Mouse (Mus musculus) embryonic stem cell, embryonic (primary cell): ENCODE results near the gene Rab7.
"Not testable (repeated sequence)": the region's sequence is repeated elsewhere in the genome, so short reads cannot be mapped to it uniquely, and the experiment has no call there.

Experiments used
- CTCF ChIA-PET, 4 experiments: fragments of 300-600 bp in 2 of 4; fragments of 350-600 bp in 2 of 4; sonication (Branson Sonifier 250); formaldehyde crosslinking; loops; one replicate each; lab custom pipeline; 2022; ENCODE audit warnings: inconsistent platforms in 2 of 4; lab: Charles Lee
- POLR2A ChIA-PET, 4 experiments: fragments of 300-600 bp in 2 of 4; fragments of 350-600 bp in 2 of 4; sonication (Branson Sonifier 250); formaldehyde crosslinking; loops; one replicate each; lab custom pipeline; 2022; ENCODE audit warnings: antibody characterized with exemption in 4 of 4, inconsistent platforms in 1 of 4; lab: Charles Lee

The Rab7 gene

DNA sequence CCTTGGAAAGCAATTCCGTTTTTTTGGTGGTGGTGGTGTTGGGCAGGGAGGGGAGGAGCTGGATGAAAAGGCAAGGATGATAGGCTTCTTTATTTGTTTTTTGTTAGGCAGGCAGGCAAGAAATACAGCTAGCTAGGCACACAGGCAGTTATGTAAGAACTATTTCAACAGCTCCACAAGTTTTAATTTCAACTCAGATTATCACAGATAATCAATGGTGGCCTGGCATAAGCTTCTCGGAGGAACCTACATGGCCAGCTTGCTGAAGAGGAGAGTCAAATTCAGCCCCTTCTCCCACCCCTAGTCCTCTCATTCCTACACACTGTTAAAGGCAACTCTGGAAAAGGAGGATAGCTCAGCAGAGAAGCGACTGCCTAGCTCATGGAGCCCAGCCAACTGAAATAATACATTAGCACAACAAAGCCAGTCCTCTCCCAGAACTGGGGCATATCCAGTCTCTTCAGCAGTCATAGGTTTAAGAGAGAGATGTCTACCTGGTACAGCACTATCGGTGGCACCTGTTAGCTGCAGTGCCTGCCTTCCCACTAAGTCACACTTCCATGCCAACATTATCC is 7.5 kb downstream of the Rab7 start:
- ChIA-PET CTCF (interaction anchor here (0.5 to 1.9 kb wide), 5 partner anchors 15 to 206 kb away, joined by 3 to 6 read pairs (median 4); no protein-coding TSS in a partner anchor), POLR2A (interaction anchor here (0.6 to 8.1 kb wide), 37 partner anchors 8 to 199 kb away, joined by 3 to 96 read pairs (median 4); partner anchors contain the start of genes Rpn1 (in 2 of the 4), Hmces (in 1 of the 4) and Isy1 (in 1 of the 4))

DNA sequence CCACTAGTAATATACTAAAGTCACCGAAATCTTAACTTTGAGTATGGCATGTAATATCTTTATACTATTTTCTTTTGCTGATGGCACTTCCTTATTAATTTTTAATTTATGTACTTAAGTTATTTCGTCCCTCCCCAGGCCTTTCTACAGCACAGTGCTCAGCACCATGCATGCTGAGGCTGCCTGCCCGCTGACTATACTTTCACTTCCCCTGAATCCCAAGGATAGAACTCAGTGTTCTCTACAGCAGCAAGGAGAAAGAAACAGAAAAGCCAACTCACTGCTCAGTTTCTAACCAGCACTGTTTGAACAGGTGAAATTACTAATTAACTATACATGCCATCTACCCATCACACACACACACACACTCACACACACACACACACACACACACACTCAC is 11.6 kb downstream of the Rab7 start:
- ChIA-PET POLR2A (interaction anchor here in 2 of 4 experiments (1.4 to 9.4 kb wide), 3 partner anchors 10 to 51 kb away, joined by 3 to 82 read pairs (median 22); partner anchors contain the start of genes Rab7 (in 2 of the 2) and Rpn1 (in 1 of the 2)), CTCF (no interaction called here)

DNA sequence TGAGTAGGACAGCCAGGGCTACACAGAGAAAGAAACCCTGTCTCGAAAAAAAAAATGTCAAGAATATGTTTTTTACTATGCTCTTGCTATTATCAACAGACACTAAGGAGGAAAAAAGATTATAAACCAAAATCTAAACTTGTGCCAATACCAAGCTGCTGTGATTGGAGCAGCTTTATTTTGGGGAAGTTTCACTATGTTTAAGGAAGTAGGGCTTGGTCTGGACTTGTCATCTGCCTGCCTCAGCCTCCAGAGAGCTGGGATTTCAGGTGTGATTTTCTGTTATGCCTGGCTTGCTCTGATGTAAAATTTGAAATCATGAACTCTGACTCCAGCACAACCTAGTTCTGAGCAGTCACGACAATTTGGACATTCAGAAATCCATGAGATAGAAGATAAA is 14.6 kb downstream of the Rab7 start:
- POLR2A ChIA-PET, result interaction anchor here in 3 of 4 experiments (0.6 to 9.4 kb wide), 15 partner anchors 9 to 284 kb away, joined by 3 to 88 read pairs (median 6); partner anchors contain the start of genes Rab7 (in 3 of the 3) and Rpn1 (in 1 of the 3)
- CTCF ChIA-PET, result interaction anchor here in 2 of 4 experiments (1.0 to 1.3 kb wide), 2 partner anchors 8 to 9 kb away, joined by 3 to 4 read pairs; no protein-coding TSS in a partner anchor

DNA sequence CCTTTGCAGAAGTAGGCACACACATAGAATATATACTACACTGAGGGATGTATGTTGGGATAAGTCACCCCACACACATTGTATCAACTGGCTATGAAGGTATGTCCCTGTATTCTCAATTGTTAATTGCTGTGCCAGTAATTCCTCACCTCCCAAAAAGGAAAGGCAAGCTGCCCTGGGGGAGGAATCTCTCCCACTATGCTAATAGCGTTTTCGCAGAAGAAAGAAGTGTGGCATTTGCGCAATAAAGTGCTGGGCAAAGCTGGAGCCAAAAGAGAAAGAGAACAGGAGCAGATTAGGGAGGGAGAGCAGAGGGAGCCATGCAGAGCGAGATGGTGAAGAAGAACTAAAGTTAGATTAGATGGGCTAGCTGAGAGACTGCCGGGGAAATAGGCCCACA is 17.7 kb downstream of the Rab7 start:
- ChIA-PET POLR2A (interaction anchor here in 3 of 4 experiments (0.6 to 9.4 kb wide), 27 partner anchors 8 to 145 kb away, joined by 3 to 88 read pairs (median 4); partner anchors contain the start of genes Rab7 (in 3 of the 3), Rpn1 (in 2 of the 3) and Hmces (in 1 of the 3)), CTCF (interaction anchor here in 2 of 4 experiments (0.6 to 1.3 kb wide), 2 partner anchors 29 kb away, joined by 3 to 5 read pairs; no protein-coding TSS in a partner anchor)

GRCm38 (mm10) chr6:88023316-88023890 is 21.7 kb downstream of the Rab7 start:
- ChIA-PET POLR2A (interaction anchor here in 3 of 4 experiments (0.9 to 4.2 kb wide), 11 partner anchors 8 to 25 kb away, joined by 3 to 30 read pairs (median 6); partner anchors contain the start of gene Rab7 (in 3 of the 3)), CTCF (interaction anchor here in 1 of 4 experiments (1.4 kb wide), 1 partner anchor 12 kb away, joined by 4 read pairs; no protein-coding TSS in a partner anchor)

GRCm38 (mm10) chr6:88019154-88019553 is 25.9 kb downstream of the Rab7 start:
- CTCF ChIA-PET, result no interaction called here
- POLR2A ChIA-PET, result interaction anchor here in 3 of 4 experiments (0.8 to 3.4 kb wide), 15 partner anchors 9 to 106 kb away, joined by 3 to 17 read pairs (median 3); partner anchors contain the start of gene Rab7 (in 2 of the 3)

- ChIA-PET CTCF (no interaction called here), POLR2A (interaction anchor here in 2 of 4 experiments (0.9 to 5.0 kb wide), 7 partner anchors 11 to 36 kb away, joined by 3 to 39 read pairs (median 4); partner anchors contain the start of gene Rab7 (in 1 of the 2))
Measured at GRCm38 (mm10) chr6:88017821-88018220, 27.2 kb downstream of the Rab7 start.

GRCm38 (mm10) chr6:88015797-88016196 is 29.3 kb downstream of the Rab7 start:
- POLR2A ChIA-PET, result interaction anchor here (0.5 to 5.0 kb wide), 21 partner anchors 9 to 102 kb away, joined by 3 to 39 read pairs (median 5); partner anchors contain the start of genes H1fx (in 1 of the 4), Hmces (in 1 of the 4) and Rab7 (in 1 of the 4)
- CTCF ChIA-PET, result no interaction called here

GRCm38 (mm10) chr6:88013456-88013855 is 31.6 kb downstream of the Rab7 start:
- ChIA-PET POLR2A (interaction anchor here (0.5 to 5.0 kb wide), 21 partner anchors 9 to 173 kb away, joined by 3 to 39 read pairs (median 5); partner anchors contain the start of genes Rab7 (in 3 of the 4), H1fx (in 1 of the 4) and Rpn1 (in 1 of the 4)), CTCF (interaction anchor here in 3 of 4 experiments (0.8 to 1.2 kb wide), 3 partner anchors 15 to 16 kb away, joined by 3 to 4 read pairs (median 3); no protein-coding TSS in a partner anchor)

GRCm38 (mm10) chr6:88012601-88013000 is 32.5 kb downstream of the Rab7 start:
- POLR2A ChIA-PET, result interaction anchor here in 2 of 4 experiments (0.6 to 2.1 kb wide), 5 partner anchors 9 to 230 kb away, joined by 4 to 16 read pairs (median 5); no protein-coding TSS in a partner anchor
- CTCF ChIA-PET, result no interaction called here

- ChIA-PET POLR2A (interaction anchor here (0.6 to 2.1 kb wide), 14 partner anchors 11 to 266 kb away, joined by 3 to 16 read pairs (median 4); partner anchors contain the start of genes H1fx (in 1 of the 4), Rab7 (in 1 of the 4) and Rpn1 (in 1 of the 4)), CTCF (interaction anchor here in 3 of 4 experiments (0.6 to 1.2 kb wide), 6 partner anchors 12 to 790 kb away, joined by 3 to 8 read pairs (median 4); no protein-coding TSS in a partner anchor)
Measured at GRCm38 (mm10) chr6:88011106-88011505, 34.0 kb downstream of the Rab7 start.

DNA sequence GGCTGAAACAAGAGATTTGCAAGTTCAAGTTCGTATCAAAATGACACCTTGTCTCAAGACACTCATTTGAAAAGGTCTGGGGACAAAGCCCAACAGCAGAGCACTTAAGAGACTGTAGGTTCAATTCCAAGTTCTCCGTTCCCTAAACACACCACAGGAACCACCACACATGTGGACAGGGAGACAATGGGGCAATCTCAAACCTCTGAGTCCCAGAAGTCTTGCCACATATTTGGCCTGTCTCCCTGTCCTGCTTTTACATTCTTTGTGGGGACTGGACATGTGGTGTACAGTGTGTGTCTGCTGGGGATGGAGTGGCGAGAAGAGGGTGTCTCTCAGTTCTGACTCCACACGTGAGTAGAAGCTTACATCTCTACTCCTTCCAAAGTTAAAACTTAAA is 35.9 kb downstream of the Rab7 start:
- ChIA-PET POLR2A (no interaction called here), CTCF (no interaction called here)

DNA sequence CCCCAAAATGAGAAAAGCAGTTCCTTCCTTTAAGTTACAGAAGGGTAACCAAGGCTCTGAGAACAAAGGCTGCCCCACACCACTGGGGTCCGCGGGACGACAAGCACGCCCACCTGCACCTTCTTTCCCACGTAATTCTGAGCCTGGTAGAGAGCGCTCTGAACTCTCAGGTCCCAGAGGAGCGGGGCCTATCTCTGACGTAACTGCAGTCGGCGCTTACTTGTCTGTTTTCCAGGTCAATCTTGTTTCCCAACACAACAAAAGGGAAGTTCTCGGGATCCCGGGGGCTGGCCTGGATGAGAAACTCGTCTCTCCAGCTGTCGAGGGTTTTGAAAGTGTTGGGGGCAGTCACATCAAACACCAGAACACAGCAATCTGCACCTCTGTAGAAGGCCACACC is 40.3 kb downstream of the Rab7 start:
- CTCF ChIA-PET, result not testable (repeated sequence)
- POLR2A ChIA-PET, result interaction anchor here in 3 of 4 experiments (1.2 to 3.3 kb wide), 5 partner anchors 23 to 34 kb away, joined by 3 to 11 read pairs (median 4); partner anchors contain the start of gene H1fx (in 1 of the 3)

DNA sequence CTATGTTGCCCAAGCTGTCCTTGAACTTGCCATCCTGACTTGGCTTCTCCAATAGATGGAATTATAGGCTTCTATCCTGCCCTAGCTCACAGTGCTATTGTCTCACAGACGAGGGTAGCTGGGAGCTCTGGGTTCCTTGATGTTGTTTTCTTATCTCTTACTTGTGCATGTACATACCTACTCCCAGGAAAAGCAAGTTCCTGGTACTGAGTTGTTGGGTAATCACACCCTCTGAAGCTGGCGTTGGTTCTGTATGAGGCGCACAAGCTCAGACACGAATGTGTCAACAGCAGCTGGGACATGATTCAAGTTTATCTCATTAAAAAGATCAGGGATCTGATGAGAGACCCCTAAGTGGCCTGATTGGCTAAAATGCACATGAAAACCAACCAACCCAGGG is 41.6 kb downstream of the Rab7 start:
- ChIA-PET POLR2A (interaction anchor here (0.6 to 1.8 kb wide), 10 partner anchors 9 to 1304 kb away, joined by 3 to 8 read pairs (median 4); no protein-coding TSS in a partner anchor), CTCF (interaction anchor here in 1 of 4 experiments (0.6 kb wide), 1 partner anchor 483 kb away, joined by 3 read pairs; no protein-coding TSS in a partner anchor)

DNA sequence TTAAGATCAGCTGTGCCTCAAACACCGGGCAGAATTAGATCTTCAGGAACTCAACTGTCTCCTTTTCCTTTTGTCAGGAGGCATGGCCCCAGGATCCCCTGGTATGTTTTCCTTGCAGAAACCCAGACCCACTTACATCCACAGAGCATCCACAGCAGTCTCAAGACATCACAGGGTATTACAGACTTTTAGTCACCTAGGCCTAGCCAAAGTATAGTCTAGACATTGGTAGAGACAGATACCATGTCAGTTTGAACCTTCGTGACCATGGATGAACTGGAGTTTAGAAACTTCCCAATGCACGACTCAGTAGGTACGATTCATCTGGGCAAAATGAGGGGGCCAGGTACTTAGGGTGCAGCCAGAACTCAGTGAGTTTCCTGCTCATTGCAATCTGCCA is 46.7 kb downstream of the Rab7 start:
- ChIA-PET CTCF (interaction anchor here (0.5 to 2.8 kb wide), 55 partner anchors 8 to 663 kb away, joined by 3 to 19 read pairs (median 4); partner anchors contain the start of genes Copg1 (in 2 of the 4), H1fx (in 2 of the 4), Hmces (in 2 of the 4) and Antxr1 (in 1 of the 4)), POLR2A (interaction anchor here in 3 of 4 experiments (0.6 to 2.4 kb wide), 46 partner anchors 8 to 383 kb away, joined by 3 to 16 read pairs (median 4); partner anchors contain the start of genes H1fx (in 3 of the 3), Hmces (in 2 of the 3), Rab7 (in 2 of the 3) and Copg1 (in 1 of the 3))

DNA sequence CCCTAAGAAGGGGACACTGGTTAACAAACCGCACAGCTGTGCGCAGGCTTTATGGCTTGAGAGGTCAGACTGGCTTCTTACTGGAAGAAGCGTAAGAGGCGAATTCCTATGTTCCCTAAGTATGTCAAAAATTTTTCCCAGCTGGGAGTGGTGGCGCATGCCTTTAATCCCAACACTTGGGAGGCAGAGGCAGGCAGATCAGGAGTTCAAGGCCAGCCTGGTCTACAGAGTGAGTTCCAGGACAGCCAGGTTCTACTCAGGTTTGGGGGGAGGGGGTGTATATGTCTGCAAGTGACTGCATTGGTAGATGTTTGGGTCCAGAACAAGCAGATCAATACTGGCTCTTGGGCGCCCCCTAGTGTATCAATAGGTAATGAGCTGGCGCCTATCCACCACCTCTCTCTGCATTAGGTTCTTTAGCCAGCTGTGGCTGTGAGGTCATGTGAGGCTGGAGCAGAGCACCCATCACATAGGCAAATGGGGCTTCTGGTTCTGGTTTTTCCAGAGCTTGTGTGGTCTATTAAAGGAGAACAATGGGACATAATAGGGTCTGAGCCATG is 47.3 kb downstream of the Rab7 start:
- ChIA-PET POLR2A (interaction anchor here in 3 of 4 experiments (0.6 to 2.4 kb wide), 50 partner anchors 9 to 1241 kb away, joined by 3 to 16 read pairs (median 4); partner anchors contain the start of genes H1fx (in 3 of the 3), Hmces (in 2 of the 3), Isy1 (in 2 of the 3) and Rab7 (in 2 of the 3)), CTCF (interaction anchor here (0.5 to 2.8 kb wide), 55 partner anchors 9 to 662 kb away, joined by 3 to 19 read pairs (median 4); partner anchors contain the start of genes Copg1 (in 2 of the 4), H1fx (in 2 of the 4), Hmces (in 2 of the 4) and Antxr1 (in 1 of the 4))

DNA sequence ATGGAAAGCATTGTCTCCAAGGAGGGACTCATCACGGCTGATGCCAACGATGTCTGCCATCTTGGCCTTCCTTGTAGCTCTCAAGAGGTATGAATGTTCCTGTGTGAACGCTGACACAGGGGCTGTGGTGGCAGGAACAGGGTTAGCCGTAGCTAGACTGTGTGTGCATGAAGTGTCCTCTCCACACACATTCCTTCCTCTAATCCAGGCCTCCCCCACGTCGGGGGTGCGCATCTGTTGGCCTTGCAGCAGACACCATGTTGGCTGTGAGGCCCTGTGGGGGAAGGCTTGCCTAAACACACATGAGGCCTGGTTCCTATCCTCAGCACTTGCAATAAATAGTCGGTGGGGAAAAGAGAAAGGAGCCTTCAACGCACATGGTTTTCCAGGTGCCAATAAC is 48.5 kb downstream of the Rab7 start:
- CTCF ChIA-PET, result interaction anchor here in 1 of 4 experiments (2.8 kb wide), 1 partner anchor 90 kb away, joined by 19 read pairs; no protein-coding TSS in a partner anchor
- POLR2A ChIA-PET, result interaction anchor here in 3 of 4 experiments (0.6 to 2.4 kb wide), 11 partner anchors 10 to 158 kb away, joined by 3 to 16 read pairs (median 5); partner anchors contain the start of genes H1fx (in 2 of the 3), Hmces (in 1 of the 3), Isy1 (in 1 of the 3) and Rab7 (in 1 of the 3)
